Mouse (Mus musculus) heart, embryonic 15.5 days (tissue): ENCODE results near the gene Dmrtb1. TPM values are rescaled to one million over a fixed set of nuclear protein-coding genes. Genes with fewer than 3 reads are reported as not detected.

ENCODE experiments used
- ATAC-seq: fragments of 200-750 bp; cut with Nextera tagmentation; replicated peaks from 2 replicates; pipeline ENCODE4 v1.8.0; 2017; ENCODE audit warnings: low read depth, moderate TSS enrichment; ENCODE audit not compliant: insufficient number of reproducible peaks, insufficient read depth, low FRiP score
- H3K27ac ChIP-seq: fragments of 300-500 bp; sonication (generic); 2 replicates; pipeline ENCODE4 v1.5.1; 2015; ENCODE audit warnings: mild to moderate bottlenecking, inconsistent platforms
- H3K27me3 ChIP-seq: fragments of 300-500 bp; sonication (generic); 2 replicates; pipeline ENCODE4 v1.6.1; 2015; ENCODE audit warnings: inconsistent platforms
- H3K36me3 ChIP-seq: fragments of 300-500 bp; sonication (generic); 2 replicates; pipeline ENCODE4 v1.6.1; 2015; ENCODE audit warnings: mild to moderate bottlenecking, inconsistent platforms
- H3K4me1 ChIP-seq: fragments of 300-500 bp; sonication (generic); replicated peaks from 2 replicates; pipeline ENCODE4 v1.6.1; 2015; ENCODE audit warnings: inconsistent platforms
- H3K4me2 ChIP-seq: fragments of 300-500 bp; sonication (generic); 2 replicates; pipeline ENCODE4 v1.6.1; 2015; ENCODE audit warnings: inconsistent platforms, mild to moderate bottlenecking, moderate library complexity
- H3K4me3 ChIP-seq: fragments of 300-500 bp; sonication (generic); 2 replicates; pipeline ENCODE4 v1.5.1; 2015; ENCODE audit warnings: mild to moderate bottlenecking, inconsistent platforms
- H3K9ac ChIP-seq: fragments of 300-500 bp; sonication (generic); 2 replicates; pipeline ENCODE4 v1.6.1; 2015; ENCODE audit warnings: mild to moderate bottlenecking, inconsistent platforms
- H3K9me3 ChIP-seq: fragments of 300-500 bp; sonication (generic); replicated peaks from 2 replicates; pipeline ENCODE4 v1.6.1; 2016; ENCODE audit warnings: inconsistent platforms
- WGBS: fragments of 180-500 bp; shearing (Covaris S2); methylation state at CpG from one replicate; pipeline ENCODE4 v1.1.7; 2015; ENCODE audit warnings: mixed read lengths; 5-methylcytosine and 5-hydroxymethylcytosine counted together
- polyA plus RNA-seq: library from polyadenylated mRNA; unstranded; fragments of >200 nt; fragmentation: Nextera tagmentation; extraction: Ambion mirVana; gene quantifications from 2 replicates; pipeline ENCODE4 v1.2.1, GENCODE M21; 2015

Dmrtb1 gene
- polyA plus RNA-seq, 1 experiment from 2014 or later, result not detected

- Histone ChIP-seq H3K4me3 (no peak overlapping the region), H3K36me3 (no peaks in the 10 kb centered on the region), H3K4me2 (no peak overlapping the region), H3K9me3 (no peaks in the 10 kb centered on the region), H3K27ac (no peak overlapping the region), H3K4me1 (no peaks in the 10 kb centered on the region), H3K27me3 (no peaks in the 10 kb centered on the region), H3K9ac (no peak overlapping the region)
- ATAC-seq, result no peak
- 68% methylated on average over 9 of the region's 9 CpGs for WGBS
Measured at GRCm38 (mm10) chr4:107716754-107717299, 32.8 kb upstream of the Dmrtb1 start.

DNA sequence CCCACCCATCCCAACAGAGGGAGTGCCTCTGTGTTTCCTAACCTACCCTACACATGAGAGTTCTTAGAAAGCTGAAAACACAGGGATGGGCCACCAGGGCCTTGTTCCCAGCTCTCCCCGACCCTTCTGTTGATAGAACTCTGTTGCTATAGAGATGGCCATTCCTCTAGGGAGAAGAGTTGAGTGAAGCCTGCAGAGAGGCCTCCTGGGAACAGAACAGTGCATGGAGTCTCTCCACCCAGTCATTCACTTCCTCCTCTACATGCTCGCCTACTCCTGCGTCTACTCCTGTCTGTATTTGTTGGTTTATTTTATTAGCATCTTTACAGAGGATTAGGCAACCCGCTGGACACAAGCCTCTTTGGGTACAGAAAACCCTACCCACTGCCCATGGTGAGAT, 22.9 kb upstream of the Dmrtb1 start:
- H3K9me3 ChIP-seq, result no peaks in the 10 kb centered on the region
- H3K27me3 ChIP-seq, result no peaks in the 10 kb centered on the region
- no peak overlapping the region for H3K4me3 ChIP-seq
- no peaks in the 10 kb centered on the region for H3K4me1 ChIP-seq
- no peak overlapping the region for H3K4me2 ChIP-seq
- 69% methylated on average over 4 of the region's 4 CpGs for WGBS
- H3K27ac ChIP-seq, result no peak overlapping the region
- no peak overlapping the region for H3K9ac ChIP-seq
- H3K36me3 ChIP-seq, result no peaks in the 10 kb centered on the region
- ATAC-seq, result no peak

DNA sequence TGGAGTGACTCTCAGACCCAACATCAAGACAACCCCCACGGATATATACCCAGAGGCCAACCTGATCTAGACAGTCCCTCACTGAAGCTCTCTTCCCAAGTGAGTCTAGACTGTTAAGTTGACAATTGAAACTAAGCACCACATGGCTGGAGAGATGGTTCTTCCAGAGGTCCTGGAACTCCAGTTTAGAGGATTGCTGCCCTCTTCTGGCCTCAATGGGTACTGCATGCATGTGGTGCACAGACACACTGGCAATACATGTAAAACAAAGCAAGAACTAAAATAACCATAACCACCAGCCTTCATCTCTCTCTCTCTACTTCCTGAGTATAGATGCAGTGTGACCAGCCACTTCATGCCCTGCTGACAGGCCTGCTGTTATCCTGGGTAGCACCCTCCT, 20.2 kb upstream of the Dmrtb1 start:
- 82% methylated on average over 1 of the region's 1 CpGs for WGBS
- Histone ChIP-seq H3K9me3 (no peaks in the 10 kb centered on the region), H3K4me3 (no peak overlapping the region), H3K4me1 (no peaks in the 10 kb centered on the region), H3K9ac (no peak overlapping the region), H3K4me2 (no peak overlapping the region), H3K36me3 (no peaks in the 10 kb centered on the region), H3K27ac (no peak overlapping the region), H3K27me3 (no peaks in the 10 kb centered on the region; the same call in 1 of the 2 replicates)
- ATAC-seq, result no peak

DNA sequence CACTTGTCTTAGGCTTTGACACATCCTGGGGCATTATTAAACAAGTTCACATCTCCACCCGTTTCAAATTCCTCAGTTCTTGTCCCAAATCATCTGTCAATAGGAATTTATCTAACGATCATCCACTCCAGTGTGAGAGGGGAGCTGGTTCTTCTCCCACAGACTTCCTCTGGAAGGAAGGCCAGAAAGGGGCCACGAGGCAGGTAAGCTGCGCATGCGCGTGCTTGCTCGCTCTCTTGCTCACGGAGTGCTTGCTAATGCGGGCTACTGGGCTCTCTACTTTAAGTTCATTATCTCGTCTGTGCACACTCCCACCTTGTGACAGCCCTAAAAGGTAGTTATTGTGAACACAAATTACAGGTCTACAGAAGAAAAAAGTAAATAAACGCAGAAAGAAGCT, 17.6 kb upstream of the Dmrtb1 start:
- no peaks in the 10 kb centered on the region for H3K4me1 ChIP-seq
- no peaks in the 10 kb centered on the region; the same call in 1 of the 2 replicates for H3K27me3 ChIP-seq
- no peak for ATAC-seq
- no peak overlapping the region for H3K9ac ChIP-seq
- H3K4me2 ChIP-seq, result no peak overlapping the region
- WGBS, result 73% methylated on average over 11 of the region's 11 CpGs
- no peaks in the 10 kb centered on the region for H3K9me3 ChIP-seq
- H3K4me3 ChIP-seq, result no peak overlapping the region
- no peak overlapping the region for H3K27ac ChIP-seq
- H3K36me3 ChIP-seq, result no peaks in the 10 kb centered on the region

DNA sequence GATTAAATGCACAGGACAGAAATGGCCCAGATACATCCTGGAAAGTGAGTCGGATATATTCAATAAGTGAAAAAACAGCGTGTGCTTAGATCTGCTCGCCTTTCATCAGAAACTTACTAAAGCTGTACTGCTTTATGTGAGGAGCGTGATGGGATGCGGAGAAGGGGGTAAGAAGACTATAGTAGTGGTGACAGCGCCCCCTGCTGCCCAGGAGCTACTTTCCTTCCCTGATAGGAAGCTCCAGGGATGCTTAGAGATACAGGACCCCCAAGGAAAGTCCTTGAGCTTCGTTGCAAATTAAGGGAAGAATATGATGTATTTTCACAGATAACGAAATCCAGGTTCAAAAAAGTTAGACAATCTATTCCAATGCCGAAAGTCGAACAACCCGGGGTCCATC, 17.1 kb upstream of the Dmrtb1 start:
- WGBS, result 29% methylated on average over 11 of the region's 11 CpGs

GRCm38 (mm10) chr4:107699271-107699670, 15.2 kb upstream of the Dmrtb1 start:
- WGBS, result 76% methylated on average over 9 of the region's 9 CpGs

More for the DNA sequence above, 17.1 kb upstream of the Dmrtb1 start:
- no peak overlapping the region for H3K27ac ChIP-seq
- H3K4me2 ChIP-seq, result no peak overlapping the region
- no peaks in the 10 kb centered on the region for H3K36me3 ChIP-seq
- no peaks in the 10 kb centered on the region; the same call in 1 of the 2 replicates for H3K27me3 ChIP-seq
- H3K4me1 ChIP-seq, result no peaks in the 10 kb centered on the region
- H3K9ac ChIP-seq, result no peak overlapping the region
- no peaks in the 10 kb centered on the region for H3K9me3 ChIP-seq
- no peak overlapping the region for H3K4me3 ChIP-seq
- ATAC-seq, result no peak

GRCm38 (mm10) chr4:107693816-107694215, 9.8 kb upstream of the Dmrtb1 start:
- H3K4me1 ChIP-seq, result no peaks in the 10 kb centered on the region
- no peak overlapping the region for H3K4me3 ChIP-seq
- no peak overlapping the region for H3K27ac ChIP-seq
- H3K27me3 ChIP-seq, result peaks cover 11% of the 10 kb centered on the region; the same call in 1 of the 2 replicates
- no peaks in the 10 kb centered on the region for H3K9me3 ChIP-seq
- no peak overlapping the region for H3K9ac ChIP-seq
- H3K4me2 ChIP-seq, result no peak overlapping the region
- no peaks in the 10 kb centered on the region for H3K36me3 ChIP-seq
- ATAC-seq, result no peak
- 65% methylated on average over 5 of the region's 5 CpGs for WGBS

More at GRCm38 (mm10) chr4:107699271-107699670, 15.2 kb upstream of the Dmrtb1 start:
- Histone ChIP-seq H3K36me3 (no peaks in the 10 kb centered on the region), H3K9ac (no peak overlapping the region), H3K9me3 (no peaks in the 10 kb centered on the region), H3K4me2 (no peak overlapping the region), H3K4me3 (no peak overlapping the region), H3K27me3 (no peaks in the 10 kb centered on the region; the same call in 1 of the 2 replicates), H3K27ac (no peak overlapping the region), H3K4me1 (no peaks in the 10 kb centered on the region)
- ATAC-seq, result no peak

GRCm38 (mm10) chr4:107688213-107688612, 4.2 kb upstream of the Dmrtb1 start:
- Histone ChIP-seq H3K4me3 (no peak overlapping the region), H3K27ac (no peak overlapping the region), H3K9ac (no peak overlapping the region), H3K27me3 (peaks cover 3% of the 10 kb centered on the region; the same call in 1 of the 2 replicates), H3K4me2 (peak overlapping the region; percentile 8; the same call in 1 of the 2 replicates), H3K36me3 (no peaks in the 10 kb centered on the region), H3K9me3 (no peaks in the 10 kb centered on the region), H3K4me1 (peaks cover 7% of the 10 kb centered on the region; the same call in 1 of the 2 replicates)
- 14% methylated on average over 11 of the region's 11 CpGs for WGBS
- ATAC-seq, result no peak

DNA sequence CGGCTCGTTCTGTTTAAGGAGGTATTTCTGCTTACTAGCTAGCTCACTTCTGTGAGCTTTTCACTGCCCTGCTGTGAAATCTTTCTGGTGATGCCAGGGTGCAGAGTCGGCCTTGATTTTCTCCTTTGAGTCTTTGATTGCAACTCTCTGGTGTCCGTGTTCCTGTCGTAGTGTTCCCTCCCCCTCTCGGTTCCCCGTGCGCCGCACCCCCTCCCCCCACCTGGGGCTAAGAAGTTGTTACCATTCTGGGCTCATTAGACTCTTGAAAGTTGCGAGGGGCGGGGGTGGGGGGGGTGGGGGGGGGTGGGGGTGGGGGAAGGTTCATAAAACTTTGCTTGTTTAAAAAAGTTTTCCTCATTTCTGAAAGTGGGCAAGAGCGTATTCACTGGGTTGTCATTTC, 3.1 kb upstream of the Dmrtb1 start:
- Histone ChIP-seq H3K9me3 (no peaks in the 10 kb centered on the region), H3K4me3 (no peak overlapping the region), H3K9ac (no peak overlapping the region), H3K27me3 (peaks cover 3% of the 10 kb centered on the region; the same call in 1 of the 2 replicates), H3K4me2 (0 out of 2 replicates have a peak overlapping the region, but pooled peaks have one; percentile 13), H3K36me3 (no peaks in the 10 kb centered on the region), H3K4me1 (peaks cover 7% of the 10 kb centered on the region; the same call in 1 of the 2 replicates), H3K27ac (no peak overlapping the region)
- 29% methylated on average over 12 of the region's 12 CpGs for WGBS
- no peak for ATAC-seq

GRCm38 (mm10) chr4:107683006-107683756, 849 bp downstream of the Dmrtb1 start:
- Histone ChIP-seq H3K9me3 (no peaks in the 10 kb centered on the region), H3K36me3 (no peaks in the 10 kb centered on the region), H3K27ac (no peak overlapping the region), H3K9ac (no peak overlapping the region), H3K4me2 (no peak overlapping the region), H3K27me3 (peaks cover 13% of the 10 kb centered on the region), H3K4me3 (no peak overlapping the region), H3K4me1 (peaks cover 6% of the 10 kb centered on the region; the same call in 1 of the 2 replicates)
- no peak for ATAC-seq
- 89% methylated on average over 37 of the region's 37 CpGs for WGBS

DNA sequence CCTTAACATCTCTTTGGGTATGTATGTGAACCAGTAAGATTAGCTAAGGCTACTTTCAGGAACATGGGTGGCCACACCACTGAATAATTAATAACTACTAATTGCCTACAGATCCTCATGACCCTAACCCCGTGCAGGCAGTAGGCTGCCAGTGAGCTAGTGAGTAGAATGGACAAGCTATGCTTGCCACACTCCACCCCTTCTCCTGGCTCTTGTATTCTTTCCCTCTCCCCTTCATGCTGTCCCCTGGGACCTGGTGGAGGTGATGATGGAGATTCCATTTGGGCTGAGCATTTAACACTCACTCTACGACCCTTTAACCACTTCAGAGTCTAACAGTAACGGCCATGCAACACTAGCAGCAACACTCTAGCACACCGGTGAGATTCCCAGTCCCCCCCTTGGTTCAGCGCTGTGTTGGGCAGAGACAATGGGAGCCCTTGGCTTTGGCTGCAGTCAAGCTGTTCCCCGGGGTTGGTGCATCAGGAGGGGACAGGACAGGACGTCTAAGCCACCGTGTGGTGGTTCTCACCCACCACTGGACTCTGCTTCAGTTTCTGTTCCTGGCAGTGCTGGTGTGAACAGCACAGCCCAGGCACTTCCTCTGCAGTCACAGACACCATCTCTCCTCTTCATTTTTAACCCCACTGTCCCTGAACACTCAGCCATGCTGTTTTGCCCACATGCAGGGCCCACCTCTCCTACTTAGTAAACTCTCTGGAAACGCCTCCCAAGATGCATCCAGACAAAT, 2.8 kb downstream of the Dmrtb1 start:
- ATAC-seq, result no peak
- no peak overlapping the region for H3K4me3 ChIP-seq
- H3K27me3 ChIP-seq, result peaks cover 15% of the 10 kb centered on the region
- no peaks in the 10 kb centered on the region for H3K4me1 ChIP-seq
- no peak overlapping the region for H3K4me2 ChIP-seq
- no peak overlapping the region for H3K27ac ChIP-seq
- H3K9ac ChIP-seq, result no peak overlapping the region
- no peaks in the 10 kb centered on the region for H3K9me3 ChIP-seq
- WGBS, result 48% methylated on average over 9 of the region's 9 CpGs
- H3K36me3 ChIP-seq, result no peaks in the 10 kb centered on the region
